Mouse (Mus musculus) cerebellum, adult 18-20 months (tissue): ENCODE measurements at regions not wholly inside any gene's neighbourhood (a gene's known extent, or its start where the extent isn't known, plus 50 kb on each side); places are given as distances from the start of the nearest gene placed in this dataset.

ENCODE experiments used
- DNase-seq, 2 experiments: peaks; one replicate each; pipeline ENCODE4 v3.0.0; 2021

DNA sequence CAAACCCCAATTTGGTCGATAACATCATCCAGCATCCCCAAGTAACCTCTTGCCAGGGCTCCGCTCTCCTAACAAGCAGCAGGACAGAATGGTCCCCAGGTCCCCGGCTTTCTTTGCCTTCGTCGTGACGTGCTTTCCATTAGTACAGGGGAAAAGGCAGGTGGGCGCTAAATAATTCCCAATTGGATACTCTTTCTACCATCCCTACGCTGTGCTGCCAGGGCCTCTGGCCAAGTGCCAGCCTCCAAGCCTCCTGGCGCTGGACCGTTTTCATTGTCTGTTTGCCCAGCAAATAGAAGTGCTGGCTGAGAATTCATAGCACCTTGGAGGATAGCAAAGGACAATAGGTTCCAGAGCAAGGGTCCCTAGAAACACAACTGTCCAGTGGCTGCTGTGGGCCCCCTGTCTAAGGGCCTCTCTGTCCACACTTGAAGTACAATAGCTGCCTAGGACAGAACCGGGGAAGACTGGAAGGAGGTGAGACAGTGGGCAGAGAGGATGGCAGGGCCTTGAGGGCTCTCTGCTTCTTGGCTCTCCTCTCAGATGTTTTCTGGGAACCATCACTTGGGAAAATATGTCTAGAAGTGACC is 298.9 kb downstream of the Bcor start:
- DNase-seq: peak; percentile 25 to 54

DNA sequence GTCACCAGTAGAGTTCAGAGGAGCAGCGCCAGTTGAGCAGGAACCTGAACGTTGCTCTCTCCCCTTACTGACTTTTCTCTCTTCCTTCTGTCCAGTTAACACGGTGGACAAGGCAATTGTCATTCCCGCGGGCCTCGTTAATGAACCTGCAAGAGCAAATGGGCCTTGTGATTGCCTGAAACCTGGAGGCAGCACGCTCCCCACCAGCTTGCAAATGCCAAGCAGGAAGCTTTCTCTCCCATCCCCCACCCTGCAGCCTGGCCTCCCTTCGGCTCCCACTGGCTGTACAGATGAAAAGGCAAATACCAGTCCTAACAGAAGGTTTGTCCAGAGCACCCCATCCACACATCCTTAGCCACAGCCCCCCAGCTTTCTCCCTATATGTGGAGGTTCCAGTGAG is 298.3 kb downstream of the Bcor start:
- no peak for DNase-seq

DNA sequence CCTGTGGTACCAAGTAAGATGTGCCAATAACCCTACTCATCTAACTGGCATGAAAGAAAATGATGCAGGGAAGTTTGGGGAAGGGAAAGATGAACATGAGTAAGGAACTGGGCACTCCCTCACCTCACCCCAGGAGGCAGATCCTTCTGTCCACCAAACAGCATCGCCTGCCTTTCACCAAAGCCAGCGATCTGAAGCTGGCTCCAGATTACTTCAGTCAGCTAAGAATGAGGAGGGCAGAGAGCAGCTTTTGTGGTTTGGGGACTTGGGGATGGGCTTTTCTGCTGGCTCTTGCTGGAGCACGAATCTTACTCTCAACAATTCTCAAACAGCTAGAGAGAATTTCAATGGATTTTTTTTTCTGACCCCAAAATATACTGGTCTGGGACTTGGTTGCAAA is 297.0 kb downstream of the Bcor start:
- DNase-seq: no peak

DNA sequence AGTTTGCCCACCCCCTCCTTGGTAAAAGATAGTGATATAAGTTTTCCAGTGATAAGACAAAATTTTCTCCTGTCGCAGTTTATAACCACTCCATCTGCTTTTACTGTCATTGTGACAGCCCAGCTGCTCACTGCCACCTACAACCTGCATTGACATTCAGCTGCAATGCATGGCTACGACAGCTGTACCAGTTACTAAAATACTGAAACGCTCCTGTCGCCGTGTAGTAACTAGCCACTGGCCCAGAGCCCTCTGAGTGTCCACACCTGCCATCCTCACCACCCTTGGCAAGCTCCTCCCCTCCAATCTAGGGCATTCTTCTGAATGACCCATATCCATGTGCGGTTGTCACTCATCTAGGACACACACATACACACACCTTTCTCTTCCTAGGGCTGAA is 286.2 kb downstream of the Bcor start:
- DNase-seq: no peak

- peak; percentile 17 to 18 for DNase-seq
Measured at GRCm38 (mm10) chrX:11876636-11877035, 283.5 kb downstream of the Bcor start.

- DNase-seq: no peak
Measured at GRCm38 (mm10) chrX:11878028-11878427, 282.1 kb downstream of the Bcor start.

- no peak for DNase-seq
Measured at GRCm38 (mm10) chrX:11880972-11881371, 279.2 kb downstream of the Bcor start.

- no peak for DNase-seq
Measured at GRCm38 (mm10) chrX:11883738-11884716, 276.1 kb downstream of the Bcor start.

- DNase-seq: no peak
Measured at GRCm38 (mm10) chrX:11892396-11892795, 267.8 kb downstream of the Bcor start.

DNA sequence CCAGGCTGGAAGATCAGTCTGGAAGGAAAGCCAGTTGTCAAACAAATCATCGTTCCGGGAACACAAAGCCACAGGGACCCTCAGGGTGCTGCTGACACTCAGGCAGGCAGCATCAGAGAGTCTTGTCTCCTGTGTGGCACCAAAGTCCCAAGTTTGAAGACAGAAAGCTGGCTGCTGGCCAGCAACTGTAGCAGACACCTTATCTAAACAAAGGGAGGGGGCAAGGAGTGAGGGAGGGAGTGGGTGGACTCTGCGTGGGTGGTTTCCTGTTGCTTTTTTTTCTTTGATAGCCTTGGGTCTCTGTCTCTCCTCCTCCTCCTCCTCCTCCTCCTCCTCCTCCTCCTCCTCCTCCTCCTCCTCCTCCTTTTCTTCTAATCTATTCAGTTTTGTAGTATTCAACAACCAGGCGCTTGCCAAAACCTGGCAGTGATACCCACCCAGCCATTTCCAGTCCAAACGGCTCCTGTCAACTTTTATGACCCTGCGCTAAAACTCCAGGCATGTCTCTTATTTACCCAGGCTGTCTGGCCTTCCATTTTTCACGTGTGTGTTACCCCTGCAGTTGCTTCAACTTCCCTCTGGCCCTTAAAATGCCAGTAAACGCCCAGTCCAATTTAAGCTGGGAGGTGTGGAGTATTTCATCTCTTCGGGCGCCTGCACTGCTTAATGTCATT is 266.4 kb downstream of the Bcor start:
- no peak for DNase-seq

GRCm38 (mm10) chrX:11894280-11894662 is 265.9 kb downstream of the Bcor start:
- no peak for DNase-seq

GRCm38 (mm10) chrX:11895396-11895795 is 264.8 kb downstream of the Bcor start:
- peak; percentile 5 to 20 for DNase-seq

- peak in 1 of 2 experiments; percentile 5 for DNase-seq
Measured at GRCm38 (mm10) chrX:11898280-11898679, 261.9 kb downstream of the Bcor start.

- no peak for DNase-seq
Measured at GRCm38 (mm10) chrX:11899051-11899450, 261.1 kb downstream of the Bcor start.

- no peak for DNase-seq
Measured at GRCm38 (mm10) chrX:11899914-11900313, 260.2 kb downstream of the Bcor start.

- no peak for DNase-seq
Measured at GRCm38 (mm10) chrX:11901791-11902190, 258.4 kb downstream of the Bcor start.

DNA sequence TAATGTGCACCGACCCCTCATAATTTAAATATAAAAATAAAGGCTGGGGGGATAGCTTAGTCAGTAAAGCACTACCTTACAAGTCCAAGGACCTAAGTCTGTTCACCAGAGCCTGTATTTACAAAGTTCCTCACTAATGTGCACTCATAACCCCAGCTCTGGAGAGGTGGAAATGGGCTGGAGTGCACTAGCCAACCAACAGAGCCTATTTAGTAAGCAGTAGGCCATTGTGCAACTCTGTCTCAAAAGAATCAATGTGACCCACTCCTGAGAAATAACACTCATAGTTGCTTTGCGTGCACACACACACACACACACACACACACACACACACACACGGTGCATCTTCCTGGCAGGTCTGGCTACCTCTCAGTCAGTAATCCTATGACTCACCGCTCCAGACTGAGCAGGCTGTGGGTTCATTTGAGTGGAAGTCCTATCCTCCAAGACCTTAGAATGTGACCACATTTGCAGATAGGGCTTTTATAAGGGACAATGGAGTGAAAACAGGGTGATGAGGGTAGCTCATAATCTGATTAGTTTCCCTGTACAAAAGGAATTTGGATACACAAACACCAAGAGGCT is 256.9 kb downstream of the Bcor start:
- DNase-seq: no peak

- DNase-seq: no peak
Measured at GRCm38 (mm10) chrX:11905231-11905630, 254.9 kb downstream of the Bcor start.

- no peak for DNase-seq
Measured at GRCm38 (mm10) chrX:11907167-11907566, 253.0 kb downstream of the Bcor start.

- DNase-seq: no peak
Measured at GRCm38 (mm10) chrX:11915984-11916383, 244.2 kb downstream of the Bcor start.

DNA sequence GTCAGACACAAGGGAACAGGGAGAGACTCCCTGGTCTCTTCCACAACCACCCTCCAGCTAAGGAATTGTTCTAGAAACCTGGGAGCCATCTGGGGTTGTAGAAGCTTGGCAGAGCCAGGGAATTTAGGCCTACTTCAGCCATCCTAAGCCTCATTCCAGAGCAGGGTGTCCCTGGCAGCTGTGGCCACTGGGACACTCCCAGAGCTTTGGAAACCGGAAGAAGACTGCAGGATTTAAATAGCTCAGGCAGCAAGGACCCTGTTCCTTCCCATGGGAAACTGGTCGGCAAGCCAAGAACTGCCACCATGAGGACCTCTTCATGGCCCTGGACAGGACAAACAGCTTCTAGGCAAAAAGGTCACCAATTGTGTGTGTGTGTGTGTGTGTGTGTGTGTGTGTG is 239.9 kb downstream of the Bcor start:
- DNase-seq: no peak

- no peak for DNase-seq
Measured at GRCm38 (mm10) chrX:11924639-11925302, 235.4 kb downstream of the Bcor start.
